Mouse (Mus musculus): ENCODE measurements around the gene Usp7.

Gene Usp7

GRCm38 (mm10) chr16:8791949-8792557 is at the start of gene Usp7:
TSS of gene Usp7 (minus strand) at chr16:8792308.
- no peak for DNase-seq (ENCODE audit: low read depth, low spot score)

DNA sequence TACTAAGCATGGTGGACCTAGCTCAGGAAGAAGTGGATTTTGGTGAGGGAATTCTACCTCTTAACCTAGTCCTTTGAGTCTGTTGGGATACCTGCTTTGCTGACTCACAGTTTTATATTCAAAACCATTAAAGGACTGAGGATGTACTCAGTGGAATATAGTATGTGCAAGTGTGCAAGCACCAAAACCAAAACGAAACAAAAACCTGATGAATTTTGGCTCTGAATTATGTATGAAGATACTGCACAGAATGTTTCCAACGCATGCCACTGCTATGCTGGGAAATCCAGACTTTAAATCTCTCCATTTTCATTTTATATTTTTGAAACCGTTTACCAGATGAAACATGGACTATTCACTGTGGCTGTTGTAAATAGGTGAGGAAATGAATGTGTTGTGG is 48.4 kb upstream of the Usp7 start:
- no peak for DNase-seq (ENCODE audit: low read depth, low spot score)

GRCm38 (mm10) chr16:8838921-8839320 is 46.8 kb upstream of the Usp7 start:
- no peak for DNase-seq (ENCODE audit: low read depth, low spot score)

GRCm38 (mm10) chr16:8837595-8837994 is 45.5 kb upstream of the Usp7 start:
- no peak for DNase-seq (ENCODE audit: low read depth, low spot score)

GRCm38 (mm10) chr16:8836876-8837275 is 44.8 kb upstream of the Usp7 start:
- no peak for DNase-seq (ENCODE audit: low read depth, low spot score)

GRCm38 (mm10) chr16:8831241-8831640 is 39.1 kb upstream of the Usp7 start:
- DNase-seq (ENCODE audit: low read depth, low spot score), result no peak

GRCm38 (mm10) chr16:8830431-8831211 is 38.5 kb upstream of the Usp7 start:
- no peak for DNase-seq (ENCODE audit: low read depth, low spot score)

DNA sequence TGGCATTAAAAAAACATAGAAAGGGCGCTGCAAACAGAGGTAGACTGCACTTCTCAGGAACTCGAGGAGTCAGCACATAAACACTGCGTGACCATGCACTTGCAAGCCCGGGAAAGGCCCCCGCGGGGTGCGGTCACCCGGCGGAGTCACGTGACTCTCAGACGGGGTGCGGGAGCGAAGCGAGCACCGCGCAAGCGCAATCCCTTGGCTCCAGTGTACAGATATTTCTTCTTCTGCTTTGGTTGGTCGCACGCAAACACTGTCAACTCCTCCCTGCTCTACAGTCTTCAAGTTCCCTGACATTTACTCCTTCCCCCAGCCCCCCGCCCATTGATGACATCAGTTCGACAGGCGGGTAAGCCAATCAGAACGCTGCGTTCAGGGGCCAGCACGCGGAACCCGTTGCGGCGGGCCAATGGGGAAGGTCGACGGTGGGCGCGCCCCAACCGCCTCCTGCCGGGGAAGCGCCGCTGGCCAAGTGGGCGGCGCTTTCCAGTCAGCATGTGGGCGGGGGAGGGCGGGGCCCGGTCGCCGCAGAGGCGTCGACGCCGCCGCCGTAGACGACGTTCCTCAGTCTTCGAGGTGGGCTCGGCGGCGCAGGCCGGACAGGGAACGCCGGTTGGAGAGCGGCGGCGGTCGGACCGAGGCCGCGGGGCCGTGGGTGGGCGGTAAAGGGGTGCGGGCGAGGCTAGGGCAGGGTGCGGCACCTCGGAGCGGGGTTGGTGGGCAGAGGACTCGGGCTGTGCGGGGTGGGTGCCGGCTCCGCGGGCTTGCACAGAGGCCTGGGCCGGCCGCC is 37.7 kb upstream of the Usp7 start, which contains the start of gene 1810013L24Rik:
Gene 1810013L24Rik (plus strand): TSS at position 537 of the 796 bp plus-strand sequence.
- DNase-seq (ENCODE audit: low read depth, low spot score), result peak; percentile 100

GRCm38 (mm10) chr16:8828636-8829563 is 36.8 kb upstream of the Usp7 start:
- no peak for DNase-seq (ENCODE audit: low read depth, low spot score)

GRCm38 (mm10) chr16:8827366-8827765 is 35.3 kb upstream of the Usp7 start:
- no peak for DNase-seq (ENCODE audit: low read depth, low spot score)

- DNase-seq (ENCODE audit: low read depth, low spot score), result no peak
Measured at GRCm38 (mm10) chr16:8823661-8824060, 31.6 kb upstream of the Usp7 start.

DNA sequence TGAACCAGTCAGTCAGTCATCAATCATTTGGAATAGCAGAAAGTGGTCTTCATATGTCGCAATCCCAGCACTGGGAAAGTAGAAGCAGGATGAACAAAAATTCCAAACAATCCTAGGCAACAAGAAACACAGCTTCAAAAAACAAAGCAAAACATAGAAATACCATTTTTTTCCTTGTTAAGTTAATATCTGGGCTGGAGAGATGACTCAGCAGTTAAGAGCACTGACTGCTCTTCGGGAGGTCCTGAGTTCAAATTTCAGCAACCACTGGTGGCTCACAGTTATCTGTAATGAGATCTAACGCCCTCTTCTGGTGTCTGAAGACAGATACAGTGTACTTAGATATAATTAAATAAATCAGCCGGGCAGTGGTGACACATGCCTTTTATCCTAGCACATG is 30.5 kb upstream of the Usp7 start:
- DNase-seq (ENCODE audit: low read depth, low spot score), result no peak

DNA sequence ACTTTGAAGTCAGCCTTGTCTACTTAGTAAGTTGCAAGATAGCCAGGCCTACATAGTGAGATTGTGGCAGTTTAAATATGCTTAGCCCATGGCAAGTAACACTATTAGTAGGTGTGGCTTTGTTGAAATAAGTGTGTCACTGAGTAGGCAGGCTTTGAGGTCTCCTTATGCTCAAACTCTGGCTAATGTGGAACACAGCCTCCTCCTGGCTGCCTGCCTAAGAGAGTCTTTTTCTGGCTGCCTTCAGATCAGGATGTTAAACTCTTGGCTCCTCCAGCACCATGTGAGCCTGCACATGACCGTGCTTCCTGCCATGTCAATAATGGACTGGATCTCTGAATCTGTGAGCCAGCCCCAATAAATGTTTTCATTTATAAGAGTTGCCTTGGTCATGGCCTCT is 29.3 kb upstream of the Usp7 start:
- peak; percentile 68 for DNase-seq (ENCODE audit: low read depth, low spot score)

- no peak for DNase-seq (ENCODE audit: low read depth, low spot score)
Measured at GRCm38 (mm10) chr16:8817872-8818271, 25.8 kb upstream of the Usp7 start.

DNA sequence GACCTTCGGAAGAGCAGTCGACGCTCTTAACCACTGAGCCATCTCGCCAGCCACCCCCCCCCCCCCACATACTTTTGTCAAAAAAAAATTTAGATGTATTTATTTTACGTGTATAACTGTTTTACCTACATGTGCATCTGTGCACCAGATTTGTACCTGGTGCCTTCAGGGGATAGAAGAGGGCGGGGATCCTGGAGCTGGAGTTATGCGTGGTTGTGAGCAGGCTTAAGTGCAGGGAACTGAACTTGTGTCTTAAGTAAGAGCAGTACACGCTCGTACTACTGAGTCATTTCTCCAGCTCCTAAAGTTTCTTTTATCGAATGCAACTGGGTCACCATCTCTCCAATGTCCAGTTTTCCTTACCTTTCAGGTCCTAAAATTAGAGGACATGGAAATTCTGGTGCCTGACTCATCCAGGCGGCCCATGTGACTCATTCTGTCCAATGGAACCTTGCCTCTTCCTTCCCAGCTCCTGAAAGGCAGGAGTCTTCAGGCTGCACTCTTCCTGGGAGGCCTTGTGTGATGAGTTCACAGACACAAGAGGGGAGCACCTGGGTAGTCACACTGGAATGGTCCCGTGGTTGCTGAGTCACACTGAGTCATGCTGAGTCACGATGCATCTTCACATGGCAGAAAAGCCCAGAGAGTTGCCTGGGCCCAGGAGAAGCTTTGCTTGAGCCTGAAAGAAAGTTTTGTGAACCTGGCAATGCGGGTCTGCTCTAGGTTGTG is 18.5 kb upstream of the Usp7 start:
- no peak for DNase-seq (ENCODE audit: low read depth, low spot score)

- DNase-seq (ENCODE audit: low read depth, low spot score), result no peak
Measured at GRCm38 (mm10) chr16:8806703-8807102, 14.6 kb upstream of the Usp7 start.

DNA sequence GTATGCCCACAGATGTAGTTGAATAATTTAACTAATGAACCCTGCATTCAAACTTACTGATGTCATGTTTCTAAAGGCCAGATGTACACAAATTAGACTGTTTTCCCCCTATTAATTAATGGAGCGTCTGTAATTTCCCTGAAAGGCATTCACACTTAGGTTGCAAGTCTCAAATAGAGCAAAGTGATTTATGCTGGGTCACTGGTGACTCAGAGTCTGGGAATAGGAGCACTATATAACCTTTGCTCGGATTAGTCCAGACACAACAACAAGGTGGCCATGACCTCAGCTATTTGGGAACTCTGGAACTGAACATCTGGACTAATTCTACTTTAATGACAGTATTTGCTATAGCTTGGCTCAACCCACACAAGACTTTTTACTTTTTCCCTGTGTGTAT is 3.8 kb upstream of the Usp7 start:
- no peak for DNase-seq (ENCODE audit: low read depth, low spot score)

GRCm38 (mm10) chr16:8794952-8795351 is 2.8 kb upstream of the Usp7 start:
- no peak for DNase-seq (ENCODE audit: low read depth, low spot score)

DNA sequence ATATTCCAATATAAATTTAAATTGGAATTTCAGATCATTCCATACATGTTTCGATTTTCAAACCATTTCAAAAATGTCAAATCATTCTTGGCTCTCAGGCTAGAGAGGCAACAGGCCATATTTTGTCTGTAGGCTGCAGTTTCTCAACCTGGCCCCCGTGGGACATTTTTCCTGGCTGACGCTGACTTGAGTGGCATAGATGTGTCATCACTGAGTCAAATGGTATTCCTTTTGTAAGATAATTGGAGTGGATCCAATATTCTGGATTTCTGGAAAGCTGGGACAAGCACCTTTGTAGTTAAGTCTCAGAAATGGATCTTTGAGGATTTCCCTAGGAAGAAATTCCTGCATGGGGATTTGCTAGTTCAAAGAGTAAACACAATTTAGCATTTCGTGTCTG is 1.2 kb downstream of the Usp7 start:
- DNase-seq (ENCODE audit: low read depth, low spot score), result no peak

DNA sequence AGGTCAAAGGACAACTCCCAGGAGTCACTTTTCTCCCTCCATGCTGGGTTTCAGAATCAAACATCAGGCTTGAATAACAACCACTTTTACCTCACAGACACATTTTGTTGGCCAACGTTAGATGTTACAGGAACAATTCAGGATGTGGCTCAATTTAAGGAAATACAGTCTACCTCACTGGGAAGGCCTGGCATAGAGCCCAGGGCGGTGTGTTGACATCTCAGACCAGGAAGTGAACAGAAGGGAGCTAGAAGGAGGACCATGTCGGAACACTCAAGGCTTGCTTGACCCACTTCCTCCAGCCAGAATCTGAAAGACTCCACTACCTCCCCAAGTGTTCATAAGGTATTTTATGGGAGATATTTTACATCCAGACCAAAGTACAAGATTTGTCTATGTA is 7.4 kb downstream of the Usp7 start:
- no peak for DNase-seq (ENCODE audit: low read depth, low spot score)

All from telencephalon, adult 2 months (tissue).